Mouse (Mus musculus) MEL (cell line): ENCODE measurements around the gene Pde4a.

ENCODE experiments used
- CHD2 ChIP-seq: IDR thresholded peaks from 2 replicates; pipeline ENCODE4 v1.6.1; 2011; ENCODE audit warnings: low read length, improper control_type of control experiment
- CTCF ChIP-seq, 3 experiments: IDR thresholded peaks in 2 of 3; conservative IDR thresholded peaks in 1 of 3; 2 replicates each; pipeline ENCODE4 v1.5.1; 2011 to 2012; ENCODE audit warnings: low read length in 3 of 3, low read depth in 2 of 3, mild to moderate bottlenecking in 2 of 3, improper control_type of control experiment in 1 of 3, inconsistent platforms in 1 of 3, mixed read lengths in 1 of 3, moderate library complexity in 1 of 3; ENCODE audit not compliant: control insufficient read depth in 1 of 3, insufficient read depth in 1 of 3, poor library complexity in 1 of 3, severe bottlenecking in 1 of 3
- EP300 ChIP-seq, 2 experiments: IDR thresholded peaks; 2 replicates each; pipeline ENCODE4 v1.6.1; 2011; ENCODE audit warnings: improper control_type of control experiment in 2 of 2, low read length in 2 of 2, low read depth in 1 of 2, mild to moderate bottlenecking in 1 of 2
- MAFK ChIP-seq: IDR thresholded peaks from 2 replicates; pipeline ENCODE4 v1.6.1; 2011; ENCODE audit warnings: low read depth, mild to moderate bottlenecking, low read length, improper control_type of control experiment, borderline replicate concordance
- MAX ChIP-seq: IDR thresholded peaks from 2 replicates; pipeline ENCODE4 v1.6.1; 2011; ENCODE audit warnings: low read length, improper control_type of control experiment

DNA sequence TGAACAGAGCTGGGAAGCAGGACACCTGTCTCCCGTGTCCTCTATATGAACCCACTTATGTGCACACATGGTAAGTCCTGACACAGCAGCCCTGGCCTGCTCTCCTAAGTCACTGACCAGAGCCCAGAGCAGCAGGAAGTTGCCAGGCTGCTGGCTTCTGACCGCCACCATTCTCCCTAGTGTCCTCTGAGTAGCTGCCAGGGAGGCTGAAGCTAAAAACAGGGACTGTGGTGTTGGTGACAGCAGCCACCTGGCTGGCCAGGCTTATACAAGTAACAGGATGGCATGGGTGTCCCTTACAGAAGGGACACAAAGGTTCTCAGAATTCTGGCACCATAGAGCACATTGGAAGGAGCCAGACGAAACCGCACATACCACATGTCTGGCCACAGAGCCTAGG is 20.1 kb upstream of the Pde4a start:
- TF ChIP-seq MAFK (no peak), CTCF (IDR thresholded peaks at IDR 0.05 in 2 of 3, conservative IDR thresholded peaks at IDR 0.05 in 1 of 3; ENCODE audit: control insufficient read depth in 1 of 3, insufficient read depth in 1 of 3, low read depth in 2 of 3, low read length in 3 of 3, poor library complexity in 1 of 3, severe bottlenecking in 1 of 3) (no peak), CHD2 (no peak), EP300 (IDR thresholded peaks at IDR 0.05; ENCODE audit: low read depth in 1 of 2, low read length in 2 of 2) (no peak), MAX (no peak)
